Mouse (Mus musculus): ENCODE measurements around the gene Fhit. TPM values are rescaled to one million over a fixed set of nuclear protein-coding genes. Genes with fewer than 3 reads are reported as not detected.

The Fhit gene
- polyA plus RNA-seq (2014; fragmentation: Nextera tagmentation; extraction: Ambion mirVana), result 6.8 and 8.1 TPM in 2 replicates

GRCm38 (mm10) chr14:11161751-11162231 lies at the start of gene Fhit:
Fhit (minus strand) TSS chr14:11162035.
- Histone ChIP-seq H3K27ac (ENCODE audit: low read depth, low read length) (peak within 1 kb of the TSS; percentile 56; the same call in 1 of the 2 replicates), H3K9ac (ENCODE audit: low read length) (peak within 1 kb of the TSS; percentile 58), H3K27me3 (replicated peaks; ENCODE audit: control insufficient read depth, insufficient read depth, low read length) (no peaks in the 10 kb centered on the region), H3K9me3 (replicated peaks; ENCODE audit: control insufficient read depth, low read length) (no peaks in the 10 kb centered on the region), H3K4me1 (ENCODE audit: control insufficient read depth, insufficient read depth, low read length) (0 out of 2 replicates have a peak, but pooled peaks cover 2% of the 10 kb centered on the region), H3K36me3 (ENCODE audit: control insufficient read depth, insufficient read depth, low read length) (no peaks in the 10 kb centered on the region), H3K4me2 (ENCODE audit: low read length) (peak within 1 kb of the TSS; percentile 80), H3K4me3 (ENCODE audit: low read depth, low read length) (peak within 1 kb of the TSS; percentile 51)
- ATAC-seq (peak; percentile 96), DNase-seq (ENCODE audit: low spot score) (peak; percentile 97)
- WGBS, result 0% methylated on average over 28 of the region's 28 CpGs

- no peak for DNase-seq (ENCODE audit: low spot score)
- ATAC-seq, result no peak
- 48% methylated on average over 2 of the region's 2 CpGs for WGBS
- no peak overlapping the region for H3K9ac ChIP-seq (ENCODE audit: low read length)
- H3K9me3 ChIP-seq (replicated peaks; ENCODE audit: control insufficient read depth, low read length), result no peaks in the 10 kb centered on the region
- no peaks in the 10 kb centered on the region for H3K27me3 ChIP-seq (replicated peaks; ENCODE audit: control insufficient read depth, insufficient read depth, low read length)
- no peak overlapping the region for H3K4me3 ChIP-seq (ENCODE audit: low read depth, low read length)
- no peaks in the 10 kb centered on the region for H3K4me1 ChIP-seq (ENCODE audit: control insufficient read depth, insufficient read depth, low read length)
- H3K27ac ChIP-seq (ENCODE audit: low read depth, low read length), result no peak overlapping the region
- H3K4me2 ChIP-seq (ENCODE audit: low read length), result no peak overlapping the region
- H3K36me3 ChIP-seq (ENCODE audit: control insufficient read depth, insufficient read depth, low read length), result no peaks in the 10 kb centered on the region
Measured at GRCm38 (mm10) chr14:11206786-11207185, 45.0 kb upstream of the Fhit start.

- DNase-seq (ENCODE audit: low spot score), result peak; percentile 98
- H3K9me3 ChIP-seq (replicated peaks; ENCODE audit: control insufficient read depth, low read length), result no peaks in the 10 kb centered on the region
- ATAC-seq, result peak; percentile 93
- peak overlapping the region; percentile 58 for H3K9ac ChIP-seq (ENCODE audit: low read length)
- 0 out of 2 replicates have a peak, but pooled peaks cover 2% of the 10 kb centered on the region for H3K4me1 ChIP-seq (ENCODE audit: control insufficient read depth, insufficient read depth, low read length)
- H3K27ac ChIP-seq (ENCODE audit: low read depth, low read length), result peak overlapping the region; percentile 56; the same call in 1 of the 2 replicates
- H3K4me2 ChIP-seq (ENCODE audit: low read length), result peak overlapping the region; percentile 80
- H3K27me3 ChIP-seq (replicated peaks; ENCODE audit: control insufficient read depth, insufficient read depth, low read length), result no peaks in the 10 kb centered on the region
- 6% methylated on average over 17 of the region's 17 CpGs for WGBS
- no peaks in the 10 kb centered on the region for H3K36me3 ChIP-seq (ENCODE audit: control insufficient read depth, insufficient read depth, low read length)
- H3K4me3 ChIP-seq (ENCODE audit: low read depth, low read length), result peak overlapping the region; percentile 51
Measured at GRCm38 (mm10) chr14:11160806-11161450, 907 bp downstream of the Fhit start.

GRCm38 (mm10) chr14:11159641-11160040 lies 2.2 kb downstream of the Fhit start:
- ATAC-seq (no peak), DNase-seq (ENCODE audit: low spot score) (no peak)
- 0 out of 2 replicates have a peak, but pooled peaks cover 2% of the 10 kb centered on the region for H3K4me1 ChIP-seq (ENCODE audit: control insufficient read depth, insufficient read depth, low read length)
- H3K9me3 ChIP-seq (replicated peaks; ENCODE audit: control insufficient read depth, low read length), result no peaks in the 10 kb centered on the region
- H3K36me3 ChIP-seq (ENCODE audit: control insufficient read depth, insufficient read depth, low read length), result no peaks in the 10 kb centered on the region
- no peak overlapping the region for H3K27ac ChIP-seq (ENCODE audit: low read depth, low read length)
- no peak overlapping the region for H3K4me3 ChIP-seq (ENCODE audit: low read depth, low read length)
- no peak overlapping the region for H3K4me2 ChIP-seq (ENCODE audit: low read length)
- H3K27me3 ChIP-seq (replicated peaks; ENCODE audit: control insufficient read depth, insufficient read depth, low read length), result no peaks in the 10 kb centered on the region
- 91% methylated on average over 11 of the region's 11 CpGs for WGBS
- H3K9ac ChIP-seq (ENCODE audit: low read length), result no peak overlapping the region

GRCm38 (mm10) chr14:11159021-11159420 lies 2.8 kb downstream of the Fhit start:
- no peak overlapping the region for H3K4me3 ChIP-seq (ENCODE audit: low read depth, low read length)
- WGBS, result 81% methylated on average over 7 of the region's 7 CpGs

GRCm38 (mm10) chr14:11157741-11158140 lies 4.1 kb downstream of the Fhit start:
- ATAC-seq, result no peak

More at GRCm38 (mm10) chr14:11159021-11159420, 2.8 kb downstream of the Fhit start:
- H3K4me2 ChIP-seq (ENCODE audit: low read length), result no peak overlapping the region
- H3K9ac ChIP-seq (ENCODE audit: low read length), result no peak overlapping the region
- ATAC-seq (no peak), DNase-seq (ENCODE audit: low spot score) (no peak)
- no peaks in the 10 kb centered on the region for H3K36me3 ChIP-seq (ENCODE audit: control insufficient read depth, insufficient read depth, low read length)
- no peaks in the 10 kb centered on the region for H3K9me3 ChIP-seq (replicated peaks; ENCODE audit: control insufficient read depth, low read length)
- no peak overlapping the region for H3K27ac ChIP-seq (ENCODE audit: low read depth, low read length)
- H3K27me3 ChIP-seq (replicated peaks; ENCODE audit: control insufficient read depth, insufficient read depth, low read length), result no peaks in the 10 kb centered on the region
- 0 out of 2 replicates have a peak, but pooled peaks cover 2% of the 10 kb centered on the region for H3K4me1 ChIP-seq (ENCODE audit: control insufficient read depth, insufficient read depth, low read length)

GRCm38 (mm10) chr14:11151634-11152321 lies 10.1 kb downstream of the Fhit start:
- Histone ChIP-seq H3K4me2 (ENCODE audit: low read length) (no peak overlapping the region), H3K9me3 (replicated peaks; ENCODE audit: control insufficient read depth, low read length) (no peaks in the 10 kb centered on the region), H3K4me3 (ENCODE audit: low read depth, low read length) (no peak overlapping the region), H3K9ac (ENCODE audit: low read length) (no peak overlapping the region), H3K36me3 (ENCODE audit: control insufficient read depth, insufficient read depth, low read length) (no peaks in the 10 kb centered on the region), H3K27me3 (replicated peaks; ENCODE audit: control insufficient read depth, insufficient read depth, low read length) (no peaks in the 10 kb centered on the region), H3K4me1 (ENCODE audit: control insufficient read depth, insufficient read depth, low read length) (no peaks in the 10 kb centered on the region), H3K27ac (ENCODE audit: low read depth, low read length) (no peak overlapping the region)
- DNase-seq (ENCODE audit: low spot score), result no peak
- ATAC-seq, result no peak
- WGBS, result 86% methylated on average over 9 of the region's 9 CpGs

More at GRCm38 (mm10) chr14:11157741-11158140, 4.1 kb downstream of the Fhit start:
- Histone ChIP-seq H3K4me3 (ENCODE audit: low read depth, low read length) (no peak overlapping the region), H3K9ac (ENCODE audit: low read length) (no peak overlapping the region), H3K27ac (ENCODE audit: low read depth, low read length) (no peak overlapping the region), H3K4me2 (ENCODE audit: low read length) (no peak overlapping the region), H3K9me3 (replicated peaks; ENCODE audit: control insufficient read depth, low read length) (no peaks in the 10 kb centered on the region), H3K27me3 (replicated peaks; ENCODE audit: control insufficient read depth, insufficient read depth, low read length) (no peaks in the 10 kb centered on the region), H3K4me1 (ENCODE audit: control insufficient read depth, insufficient read depth, low read length) (0 out of 2 replicates have a peak, but pooled peaks cover 2% of the 10 kb centered on the region), H3K36me3 (ENCODE audit: control insufficient read depth, insufficient read depth, low read length) (no peaks in the 10 kb centered on the region)
- WGBS, result 89% methylated on average over 3 of the region's 3 CpGs
- DNase-seq (ENCODE audit: low spot score), result no peak

GRCm38 (mm10) chr14:11133787-11134735 lies 27.8 kb downstream of the Fhit start:
- 70% methylated on average over 12 of the region's 12 CpGs for WGBS
- peak; percentile 37 for DNase-seq (ENCODE audit: low spot score)
- no peak for ATAC-seq

More at GRCm38 (mm10) chr14:11133787-11134735, 27.8 kb downstream of the Fhit start:
- no peak overlapping the region for H3K9ac ChIP-seq (ENCODE audit: low read length)
- no peak overlapping the region for H3K4me3 ChIP-seq (ENCODE audit: low read depth, low read length)
- H3K9me3 ChIP-seq (replicated peaks; ENCODE audit: control insufficient read depth, low read length), result no peaks in the 10 kb centered on the region
- no peaks in the 10 kb centered on the region for H3K4me1 ChIP-seq (ENCODE audit: control insufficient read depth, insufficient read depth, low read length)
- no peak overlapping the region for H3K27ac ChIP-seq (ENCODE audit: low read depth, low read length)
- H3K27me3 ChIP-seq (replicated peaks; ENCODE audit: control insufficient read depth, insufficient read depth, low read length), result no peaks in the 10 kb centered on the region
- H3K36me3 ChIP-seq (ENCODE audit: control insufficient read depth, insufficient read depth, low read length), result no peaks in the 10 kb centered on the region
- no peak overlapping the region for H3K4me2 ChIP-seq (ENCODE audit: low read length)

Measured in forebrain, embryonic 14.5 days (tissue).